Mouse (Mus musculus) CH12.LX (cell line): ENCODE data around the gene Armcx4.

Experiments
- BHLHE40 ChIP-seq: IDR thresholded peaks from 2 replicates; pipeline ENCODE4 v1.6.1; 2011; ENCODE audit warnings: mild to moderate bottlenecking, low read depth, low read length, improper control_type of control experiment
- CHD2 ChIP-seq: IDR thresholded peaks from 2 replicates; pipeline ENCODE4 v1.6.1; 2011; ENCODE audit warnings: low read length, improper control_type of control experiment
- CTCF ChIP-seq, 2 experiments: IDR thresholded peaks in 1 of 2; conservative IDR thresholded peaks in 1 of 2; 2 replicates each; pipeline ENCODE4 v1.5.1; 2011 to 2012; ENCODE audit warnings: low read depth in 2 of 2, low read length in 2 of 2, improper control_type of control experiment in 1 of 2, inconsistent platforms in 1 of 2, mild to moderate bottlenecking in 1 of 2, moderate library complexity in 1 of 2
- EP300 ChIP-seq: IDR thresholded peaks from 2 replicates; pipeline ENCODE4 v1.6.1; 2011; ENCODE audit warnings: low read length, improper control_type of control experiment
- ETS1 ChIP-seq: conservative IDR thresholded peaks from 2 replicates; pipeline ENCODE4 v1.6.1; 2012; ENCODE audit warnings: low read depth, mild to moderate bottlenecking, inconsistent platforms, low read length, improper control_type of control experiment, moderate library complexity
- GABPA ChIP-seq: IDR thresholded peaks from 2 replicates; pipeline ENCODE4 v1.6.1; 2012; ENCODE audit warnings: low read depth, low read length, improper control_type of control experiment, inconsistent platforms; ENCODE audit not compliant: insufficient replicate concordance
- JUN ChIP-seq: IDR thresholded peaks from 2 replicates; pipeline ENCODE4 v1.6.1; 2011; ENCODE audit warnings: low read depth, mild to moderate bottlenecking, low read length, improper control_type of control experiment, moderate library complexity; ENCODE audit not compliant: insufficient read depth
- MAX ChIP-seq: IDR thresholded peaks from 2 replicates; pipeline ENCODE4 v1.6.1; 2011; ENCODE audit warnings: low read length, improper control_type of control experiment
- MXI1 ChIP-seq: IDR thresholded peaks from 2 replicates; pipeline ENCODE4 v1.6.1; 2011; ENCODE audit warnings: mild to moderate bottlenecking, low read depth, low read length, improper control_type of control experiment
- NRF1 ChIP-seq: IDR thresholded peaks from 2 replicates; pipeline ENCODE4 v1.6.1; 2014; ENCODE audit warnings: low read depth, mild to moderate bottlenecking, inconsistent platforms, low read length, improper control_type of control experiment, moderate library complexity
- POLR2A ChIP-seq: IDR thresholded peaks from 2 replicates; pipeline ENCODE4 v1.6.1; 2011; ENCODE audit warnings: low read depth, mild to moderate bottlenecking, improper control_type of control experiment, low read length
- USF2 ChIP-seq: conservative IDR thresholded peaks from 2 replicates; pipeline ENCODE4 v1.6.1; 2011; ENCODE audit warnings: low read depth, low read length, improper control_type of control experiment
- ZNF384 ChIP-seq: IDR thresholded peaks from 2 replicates; pipeline ENCODE4 v1.6.1; 2012; ENCODE audit warnings: low read depth, low read length, improper control_type of control experiment, inconsistent platforms

GRCm38 (mm10) chrX:134675022-134675421 lies 11.3 kb upstream of the Armcx4 start:
- TF ChIP-seq EP300 (no peak), POLR2A (no peak), ZNF384 (no peak), MAX (no peak), MXI1 (no peak), ETS1 (no peak), USF2 (no peak), JUN (no peak), CTCF (conservative IDR thresholded peaks at IDR 0.05 in 1 of 2, IDR thresholded peaks at IDR 0.05 in 1 of 2; ENCODE audit: low read depth in 2 of 2, low read length in 2 of 2) (no peak), NRF1 (no peak), GABPA (no peak), BHLHE40 (no peak), CHD2 (no peak)
